Mouse (Mus musculus): ENCODE data around the gene Hk1.

The Hk1 gene

GRCm38 (mm10) chr10:62313885-62314424 lies 65.8 kb downstream of the Hk1 start:
- DNase-seq: no peak

DNA sequence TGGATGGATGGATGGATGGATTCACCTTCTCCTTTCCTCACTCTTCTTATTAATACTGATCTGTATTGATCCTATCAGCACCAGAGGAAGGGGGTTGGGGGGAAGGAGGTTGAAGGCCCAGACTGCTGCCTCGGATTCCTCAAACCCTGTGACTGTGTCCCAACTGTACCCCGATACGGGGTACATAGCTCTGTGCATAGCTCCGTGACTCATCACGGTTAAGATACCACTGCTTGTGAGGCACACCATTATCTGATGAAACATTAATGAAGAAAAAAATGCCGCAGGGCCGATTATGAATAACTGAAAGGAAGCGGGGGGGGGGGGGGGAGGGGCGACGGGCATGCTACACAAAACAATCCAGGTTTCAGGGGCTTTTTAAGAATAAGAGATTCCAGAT lies 66.6 kb downstream of the Hk1 start:
- DNase-seq: no peak

DNA sequence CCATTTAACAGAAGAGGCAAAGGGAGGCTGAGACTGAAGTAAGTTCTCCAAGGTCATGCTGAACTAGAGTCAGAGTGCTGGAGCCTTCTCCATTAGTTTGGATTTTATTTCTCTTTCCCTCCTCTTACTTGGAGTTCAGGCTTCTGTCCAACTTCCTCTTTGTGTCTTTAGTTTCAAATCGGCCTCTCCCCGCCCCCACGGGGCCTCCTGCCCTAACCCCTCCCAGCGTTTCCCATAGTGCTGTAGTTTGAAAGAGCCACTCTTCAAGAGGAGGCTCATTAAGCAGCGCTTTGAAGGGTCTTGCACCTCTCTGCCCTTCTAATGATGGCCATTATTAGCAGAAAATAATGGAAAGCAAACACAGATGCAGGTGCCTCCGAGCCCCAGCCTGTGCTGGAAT lies 68.2 kb downstream of the Hk1 start:
- peak; percentile 21 to 23 for DNase-seq

DNA sequence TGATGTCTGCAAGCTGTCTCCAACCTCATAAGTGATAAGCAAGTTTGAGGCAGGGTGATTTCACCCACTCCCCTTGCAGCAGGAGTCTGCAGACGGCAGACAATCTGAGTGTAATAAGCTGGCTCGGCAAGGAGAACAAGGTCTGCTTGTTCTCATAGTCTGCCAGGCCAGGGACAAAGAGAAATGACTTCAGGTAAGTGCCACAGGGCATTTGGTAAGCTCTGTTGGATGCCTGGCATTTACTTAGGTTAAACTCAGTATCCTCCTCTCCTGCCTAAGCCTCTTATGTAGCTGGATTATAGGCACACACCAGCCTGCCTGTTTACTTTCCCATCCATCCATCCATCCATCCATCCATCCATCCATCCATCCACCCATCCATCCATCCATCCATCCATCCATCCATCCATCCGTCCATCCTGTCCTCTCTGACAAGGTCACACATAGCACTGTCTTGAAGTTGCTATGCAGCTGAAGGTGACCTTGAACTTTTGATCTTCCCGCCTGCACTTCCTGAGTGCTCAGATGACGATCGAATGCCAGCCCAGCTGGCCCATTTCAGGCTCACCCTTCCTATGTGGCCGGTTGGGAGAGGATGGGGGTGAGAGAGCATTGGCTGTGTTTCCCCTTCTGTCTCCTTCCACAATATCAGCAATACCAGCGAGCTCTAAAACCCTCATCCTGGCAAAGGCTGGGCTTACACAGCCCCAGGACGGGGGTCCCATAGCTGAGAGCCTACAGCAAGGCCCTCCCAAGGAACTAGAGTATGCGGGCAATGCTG lies 69.3 kb downstream of the Hk1 start:
- DNase-seq: no peak

DNA sequence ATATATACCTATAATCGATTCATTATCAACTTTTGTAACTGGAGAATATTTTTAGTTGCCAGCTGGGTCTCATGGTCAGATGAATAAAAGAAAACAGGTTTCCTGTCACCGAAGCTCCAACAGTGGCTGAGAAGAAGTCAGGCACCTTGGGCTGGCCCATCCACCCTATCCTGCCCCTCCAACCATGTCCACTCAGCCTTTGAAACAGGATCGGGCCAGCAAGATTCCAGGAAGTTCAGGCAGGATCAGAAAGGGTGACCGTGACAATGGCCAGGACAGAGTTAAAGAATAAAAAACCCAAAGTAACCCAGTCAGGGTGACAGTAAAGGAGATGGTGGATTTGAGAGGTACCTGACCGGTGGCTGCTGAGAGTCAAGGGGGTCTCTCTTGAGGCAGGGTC lies 70.1 kb downstream of the Hk1 start:
- DNase-seq: no peak

- no peak for DNase-seq
These were observed 70.7 kb downstream of the Hk1 start for GRCm38 (mm10) chr10:62308896-62309491.

DNA sequence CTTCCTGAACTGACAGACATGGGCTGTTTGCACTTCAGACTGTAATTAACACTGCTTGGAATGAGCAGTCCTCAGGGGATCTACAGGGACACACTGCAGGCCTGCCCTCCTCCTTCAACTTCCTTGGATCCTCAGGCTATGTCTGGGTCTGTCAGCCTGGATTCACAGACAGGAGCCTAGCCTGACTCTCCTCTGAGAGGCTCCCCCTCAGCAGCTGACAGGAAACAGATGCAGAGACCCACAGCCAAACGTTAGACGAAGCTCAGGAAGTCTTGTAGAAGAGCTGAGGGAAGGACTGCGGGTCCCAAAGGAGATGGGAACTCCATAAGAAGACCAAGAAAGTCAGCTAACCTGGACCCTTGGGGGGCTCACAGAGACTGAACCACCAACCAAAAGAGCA lies 73.2 kb downstream of the Hk1 start:
- DNase-seq: no peak

GRCm38 (mm10) chr10:62305090-62305489 lies 74.6 kb downstream of the Hk1 start:
- no peak for DNase-seq

- DNase-seq: no peak
These were observed 79.5 kb downstream of the Hk1 start for GRCm38 (mm10) chr10:62300006-62300827.

DNA sequence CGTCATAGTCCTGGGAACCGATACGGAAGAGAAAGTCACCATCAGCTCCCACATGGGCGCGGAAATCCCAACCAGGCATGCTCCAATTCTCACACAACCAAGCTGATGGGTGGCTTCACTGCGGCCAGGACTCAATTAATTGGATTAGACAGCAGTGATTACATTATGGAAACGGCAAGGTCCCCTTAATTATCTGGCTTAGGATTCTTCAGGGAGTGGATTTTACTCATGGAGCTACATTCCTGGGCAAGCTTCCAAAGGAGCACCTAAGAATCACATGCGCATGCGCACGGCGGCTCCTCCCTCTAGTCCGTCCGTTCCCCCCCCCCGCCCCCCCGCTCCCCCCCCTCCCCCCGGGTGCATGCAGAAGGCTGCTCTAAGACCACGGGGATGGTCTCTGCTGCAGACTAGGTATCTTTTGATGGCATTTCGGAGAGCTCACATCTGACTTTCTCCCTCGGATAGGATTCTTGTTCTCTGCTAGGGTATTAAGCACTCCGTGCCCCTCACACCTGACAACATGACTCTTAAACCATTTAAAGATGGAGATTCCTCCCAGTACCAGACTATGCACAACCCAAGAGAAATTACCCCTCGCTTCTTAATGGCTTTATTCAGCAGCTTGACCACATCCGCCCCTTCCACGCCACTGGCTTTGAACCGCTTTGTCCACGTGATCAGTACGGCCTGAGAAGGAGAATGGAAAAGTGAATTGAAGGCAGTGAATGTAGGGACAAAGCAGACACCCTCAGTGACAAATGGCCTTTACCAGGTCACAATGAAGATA lies 83.4 kb downstream of the Hk1 start:
- no peak for DNase-seq

GRCm38 (mm10) chr10:62294112-62294511 lies 85.6 kb downstream of the Hk1 start:
- DNase-seq: no peak

- DNase-seq: no peak
These were observed 92.1 kb downstream of the Hk1 start for GRCm38 (mm10) chr10:62287460-62288124.

DNA sequence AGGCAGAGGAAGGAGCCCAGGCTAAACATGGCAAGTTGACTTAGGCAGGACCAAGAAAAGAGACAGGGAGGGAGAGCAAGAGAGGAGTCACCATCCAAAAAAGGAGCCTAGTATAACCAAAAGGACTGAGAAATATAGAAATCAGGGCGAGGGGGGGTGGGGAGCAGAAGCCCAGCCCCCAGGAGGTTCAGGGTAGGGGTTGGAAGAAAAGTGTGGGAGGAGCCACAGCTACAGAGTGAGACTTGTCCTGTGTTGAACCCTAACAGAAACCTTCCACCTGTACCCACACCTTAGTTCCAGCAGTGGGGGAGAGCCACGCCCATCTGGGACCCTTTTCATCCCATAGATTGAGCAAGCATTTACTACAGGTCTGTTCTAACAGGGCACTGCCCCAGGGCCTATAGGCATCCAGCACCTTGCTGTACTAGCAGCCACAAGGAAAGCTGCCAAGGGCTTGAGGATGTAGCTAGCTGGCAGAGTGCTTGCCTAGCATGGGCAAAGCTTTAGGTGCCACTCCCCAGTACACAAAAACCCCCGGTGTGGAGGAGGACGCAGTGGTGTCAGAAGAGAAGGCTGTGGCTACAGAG lies 96.4 kb downstream of the Hk1 start:
- DNase-seq: no peak

DNA sequence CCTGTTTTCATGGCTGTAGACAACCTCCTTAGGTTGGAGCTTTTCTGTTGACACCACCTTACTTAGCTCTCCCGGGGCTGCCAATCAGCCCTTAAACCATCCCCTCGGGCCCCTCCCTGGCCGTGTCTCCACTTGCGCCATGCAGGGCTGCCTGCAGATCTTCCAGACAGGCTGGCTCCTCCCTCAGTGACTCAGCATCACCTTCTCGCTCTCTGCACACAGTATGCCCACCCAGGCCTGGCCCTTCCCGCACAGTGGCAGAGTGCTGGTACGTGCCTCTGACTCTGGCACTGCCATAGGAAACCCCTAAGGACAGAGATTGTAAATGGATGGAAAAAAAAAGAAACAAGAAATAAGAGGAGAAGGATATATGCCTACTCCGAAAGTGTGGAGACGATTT lies 96.9 kb downstream of the Hk1 start:
- DNase-seq: no peak

GRCm38 (mm10) chr10:62279671-62280070 lies 100.0 kb downstream of the Hk1 start:
- no peak for DNase-seq

- no peak for DNase-seq
These were observed 100.6 kb downstream of the Hk1 start for GRCm38 (mm10) chr10:62279066-62279465.

- DNase-seq: no peak
These were observed 102.0 kb downstream of the Hk1 start for GRCm38 (mm10) chr10:62277499-62278293.

- DNase-seq: peak; percentile 86 to 87
These were observed 104.5 kb downstream of the Hk1 start for GRCm38 (mm10) chr10:62275235-62275634.

DNA sequence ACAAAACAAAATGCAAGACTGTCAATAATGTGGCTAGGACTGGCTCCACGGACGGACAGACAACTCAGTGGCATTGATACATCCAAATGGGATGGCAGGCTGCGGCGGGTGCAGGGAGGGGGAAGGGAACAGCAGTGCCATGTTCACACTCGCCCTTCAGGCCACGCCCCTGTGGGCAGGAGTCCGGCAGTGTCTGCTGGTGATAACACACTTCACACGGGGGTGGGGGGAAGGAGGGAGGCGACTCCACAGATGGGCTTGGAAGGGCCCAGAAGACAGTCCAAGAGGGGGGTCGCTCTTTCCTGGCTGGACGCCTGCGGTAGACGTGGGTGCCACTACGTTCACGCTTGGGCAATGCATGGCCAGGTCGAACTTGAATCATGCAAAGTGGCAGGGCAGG lies 110.4 kb downstream of the Hk1 start:
- DNase-seq: no peak

DNA sequence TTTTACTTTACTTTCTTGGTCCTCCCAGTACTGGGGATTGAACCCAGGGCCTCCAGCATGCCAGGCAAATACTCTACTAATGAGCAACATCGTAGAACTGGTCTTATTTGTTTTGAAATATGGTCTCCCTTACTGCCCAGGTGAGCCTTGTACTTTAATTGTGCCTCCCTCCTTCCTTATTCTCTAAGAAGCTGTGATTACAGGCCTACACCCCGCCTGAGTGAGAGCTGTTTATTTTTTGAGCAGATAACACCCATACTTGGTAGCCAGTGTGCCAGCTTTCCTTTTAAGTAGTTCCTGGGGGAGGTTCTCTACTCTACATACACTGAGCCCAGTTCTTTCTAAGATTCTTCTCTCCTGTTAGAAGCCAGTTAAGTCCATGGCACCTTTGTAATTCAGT lies 115.4 kb downstream of the Hk1 start:
- DNase-seq: no peak
